Mouse (Mus musculus): ENCODE results near the gene Bahcc1. TPM values are rescaled to one million over a fixed set of nuclear protein-coding genes. Genes with fewer than 3 reads are reported as not detected.
A peak's percentile ranks its signal among the peaks of the same experiment; 100 is the strongest.

The Bahcc1 gene
- polyA plus RNA-seq, 1 experiment from 2014 or later: 14.8 TPM

- no peaks in the 10 kb centered on the region for H3K4me1 ChIP-seq (replicated peaks; ENCODE audit: control insufficient read depth, insufficient read depth, low read length)
- H3K9me3 ChIP-seq (ENCODE audit: control insufficient read depth, low read length): no peaks in the 10 kb centered on the region
- H3K27me3 ChIP-seq (replicated peaks; ENCODE audit: control insufficient read depth, insufficient read depth, low read length): no peaks in the 10 kb centered on the region
- ATAC-seq: no peak
- H3K4me2 ChIP-seq (ENCODE audit: low read length): no peak overlapping the region
- H3K9ac ChIP-seq (replicated peaks; ENCODE audit: low read depth, low read length): no peak overlapping the region
- no peak overlapping the region for H3K27ac ChIP-seq (ENCODE audit: low read length)
- no peak overlapping the region for H3K4me3 ChIP-seq (replicated peaks; ENCODE audit: low read length)
- WGBS: 82% methylated on average over 5 of the region's 5 CpGs
- no peaks in the 10 kb centered on the region for H3K36me3 ChIP-seq (ENCODE audit: control insufficient read depth, insufficient read depth)
Measured at GRCm38 (mm10) chr11:120204200-120204599, 28.5 kb upstream of the Bahcc1 start.

DNA sequence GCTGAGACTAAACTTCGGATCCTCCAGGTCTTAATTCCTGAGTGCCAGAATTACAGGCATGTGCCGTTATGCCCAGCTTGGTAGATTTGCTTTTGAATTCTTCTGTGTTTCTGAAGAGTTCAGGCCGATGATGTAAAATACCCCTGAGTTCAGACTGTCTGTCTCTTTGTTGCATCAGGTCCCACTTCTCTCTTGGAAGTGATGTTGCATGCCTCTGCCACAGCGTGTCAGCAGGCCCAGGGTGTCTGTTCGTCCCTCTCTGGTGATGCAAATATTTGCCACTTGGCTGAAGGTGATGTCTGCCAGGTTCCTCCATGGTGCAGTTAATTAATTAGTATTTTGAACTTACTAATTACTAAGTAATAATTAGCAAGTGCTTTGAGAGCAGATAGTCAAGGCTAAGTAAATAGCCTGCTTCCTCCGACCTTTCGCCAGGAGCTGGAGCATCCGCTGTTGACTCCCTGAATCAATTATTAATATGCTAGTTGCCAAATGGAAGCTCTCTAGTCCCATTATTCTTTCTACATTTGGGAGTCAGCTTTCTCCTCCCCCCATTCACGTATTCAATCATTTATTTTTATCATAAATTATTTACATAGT, 26.6 kb upstream of the Bahcc1 start:
- Histone ChIP-seq H3K4me1 (replicated peaks; ENCODE audit: control insufficient read depth, insufficient read depth, low read length) (no peaks in the 10 kb centered on the region), H3K4me3 (replicated peaks; ENCODE audit: low read length) (no peak overlapping the region), H3K36me3 (ENCODE audit: control insufficient read depth, insufficient read depth) (no peaks in the 10 kb centered on the region), H3K4me2 (ENCODE audit: low read length) (no peak overlapping the region), H3K9ac (replicated peaks; ENCODE audit: low read depth, low read length) (no peak overlapping the region), H3K27me3 (replicated peaks; ENCODE audit: control insufficient read depth, insufficient read depth, low read length) (no peaks in the 10 kb centered on the region), H3K27ac (ENCODE audit: low read length) (no peak overlapping the region), H3K9me3 (ENCODE audit: control insufficient read depth, low read length) (no peaks in the 10 kb centered on the region)
- no peak for ATAC-seq
- 47% methylated on average over 9 of the region's 9 CpGs for WGBS

DNA sequence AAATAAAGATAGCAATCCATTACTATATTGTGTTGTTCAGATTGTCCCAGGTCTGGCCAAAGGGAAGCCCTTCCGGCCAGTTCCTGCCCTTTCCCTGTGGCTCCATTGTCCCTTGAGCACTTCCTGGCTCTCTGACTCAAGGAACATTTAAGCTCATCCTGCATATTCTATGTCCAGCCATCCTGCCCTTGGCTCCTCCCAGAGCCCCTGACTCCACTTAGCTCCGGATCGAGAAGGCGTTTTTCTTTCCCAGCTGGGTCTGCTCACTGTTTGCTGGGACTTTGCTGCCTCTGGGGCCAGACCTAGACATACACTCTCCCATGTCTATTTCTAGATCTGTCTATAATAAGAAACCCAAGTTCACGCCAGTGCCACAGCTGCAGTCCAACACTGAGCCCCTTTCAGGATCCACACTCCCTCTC, 26.1 kb upstream of the Bahcc1 start:
- no peak overlapping the region for H3K9ac ChIP-seq (replicated peaks; ENCODE audit: low read depth, low read length)
- H3K4me2 ChIP-seq (ENCODE audit: low read length): no peak overlapping the region
- no peak overlapping the region for H3K27ac ChIP-seq (ENCODE audit: low read length)
- no peaks in the 10 kb centered on the region for H3K9me3 ChIP-seq (ENCODE audit: control insufficient read depth, low read length)
- no peak for ATAC-seq
- H3K36me3 ChIP-seq (ENCODE audit: control insufficient read depth, insufficient read depth): no peaks in the 10 kb centered on the region
- H3K4me1 ChIP-seq (replicated peaks; ENCODE audit: control insufficient read depth, insufficient read depth, low read length): no peaks in the 10 kb centered on the region
- H3K4me3 ChIP-seq (replicated peaks; ENCODE audit: low read length): no peak overlapping the region
- WGBS: 82% methylated on average over 5 of the region's 5 CpGs
- H3K27me3 ChIP-seq (replicated peaks; ENCODE audit: control insufficient read depth, insufficient read depth, low read length): no peaks in the 10 kb centered on the region

- no peak overlapping the region for H3K9ac ChIP-seq (replicated peaks; ENCODE audit: low read depth, low read length)
- WGBS: 77% methylated on average over 2 of the region's 2 CpGs
- no peak overlapping the region for H3K4me2 ChIP-seq (ENCODE audit: low read length)
- H3K27ac ChIP-seq (ENCODE audit: low read length): no peak overlapping the region
- no peaks in the 10 kb centered on the region for H3K36me3 ChIP-seq (ENCODE audit: control insufficient read depth, insufficient read depth)
- peaks cover 3% of the 10 kb centered on the region for H3K9me3 ChIP-seq (ENCODE audit: control insufficient read depth, low read length)
- H3K4me3 ChIP-seq (replicated peaks; ENCODE audit: low read length): no peak overlapping the region
- no peak for ATAC-seq
- no peaks in the 10 kb centered on the region for H3K4me1 ChIP-seq (replicated peaks; ENCODE audit: control insufficient read depth, insufficient read depth, low read length)
- no peaks in the 10 kb centered on the region for H3K27me3 ChIP-seq (replicated peaks; ENCODE audit: control insufficient read depth, insufficient read depth, low read length)
Measured at GRCm38 (mm10) chr11:120208848-120209247, 23.9 kb upstream of the Bahcc1 start.

- 68% methylated on average over 8 of the region's 8 CpGs for WGBS
Measured at GRCm38 (mm10) chr11:120209462-120209861, 23.3 kb upstream of the Bahcc1 start.

GRCm38 (mm10) chr11:120215726-120216241, 17.0 kb upstream of the Bahcc1 start:
- no peaks in the 10 kb centered on the region for H3K36me3 ChIP-seq (ENCODE audit: control insufficient read depth, insufficient read depth)
- ATAC-seq: no peak
- H3K27me3 ChIP-seq (replicated peaks; ENCODE audit: control insufficient read depth, insufficient read depth, low read length): no peaks in the 10 kb centered on the region
- H3K9me3 ChIP-seq (ENCODE audit: control insufficient read depth, low read length): peaks cover 4% of the 10 kb centered on the region
- 62% methylated on average over 10 of the region's 10 CpGs for WGBS
- no peak overlapping the region for H3K27ac ChIP-seq (ENCODE audit: low read length)
- H3K9ac ChIP-seq (replicated peaks; ENCODE audit: low read depth, low read length): no peak overlapping the region
- no peak overlapping the region for H3K4me3 ChIP-seq (replicated peaks; ENCODE audit: low read length)
- H3K4me1 ChIP-seq (replicated peaks; ENCODE audit: control insufficient read depth, insufficient read depth, low read length): peaks cover 5% of the 10 kb centered on the region; the same call in 1 of the 2 replicates
- H3K4me2 ChIP-seq (ENCODE audit: low read length): no peak overlapping the region

More at GRCm38 (mm10) chr11:120209462-120209861, 23.3 kb upstream of the Bahcc1 start:
- H3K4me2 ChIP-seq (ENCODE audit: low read length): no peak overlapping the region
- no peaks in the 10 kb centered on the region for H3K4me1 ChIP-seq (replicated peaks; ENCODE audit: control insufficient read depth, insufficient read depth, low read length)
- no peaks in the 10 kb centered on the region for H3K27me3 ChIP-seq (replicated peaks; ENCODE audit: control insufficient read depth, insufficient read depth, low read length)
- H3K27ac ChIP-seq (ENCODE audit: low read length): no peak overlapping the region
- H3K9me3 ChIP-seq (ENCODE audit: control insufficient read depth, low read length): peaks cover 4% of the 10 kb centered on the region
- H3K9ac ChIP-seq (replicated peaks; ENCODE audit: low read depth, low read length): no peak overlapping the region
- ATAC-seq: no peak
- H3K4me3 ChIP-seq (replicated peaks; ENCODE audit: low read length): no peak overlapping the region
- no peaks in the 10 kb centered on the region for H3K36me3 ChIP-seq (ENCODE audit: control insufficient read depth, insufficient read depth)

DNA sequence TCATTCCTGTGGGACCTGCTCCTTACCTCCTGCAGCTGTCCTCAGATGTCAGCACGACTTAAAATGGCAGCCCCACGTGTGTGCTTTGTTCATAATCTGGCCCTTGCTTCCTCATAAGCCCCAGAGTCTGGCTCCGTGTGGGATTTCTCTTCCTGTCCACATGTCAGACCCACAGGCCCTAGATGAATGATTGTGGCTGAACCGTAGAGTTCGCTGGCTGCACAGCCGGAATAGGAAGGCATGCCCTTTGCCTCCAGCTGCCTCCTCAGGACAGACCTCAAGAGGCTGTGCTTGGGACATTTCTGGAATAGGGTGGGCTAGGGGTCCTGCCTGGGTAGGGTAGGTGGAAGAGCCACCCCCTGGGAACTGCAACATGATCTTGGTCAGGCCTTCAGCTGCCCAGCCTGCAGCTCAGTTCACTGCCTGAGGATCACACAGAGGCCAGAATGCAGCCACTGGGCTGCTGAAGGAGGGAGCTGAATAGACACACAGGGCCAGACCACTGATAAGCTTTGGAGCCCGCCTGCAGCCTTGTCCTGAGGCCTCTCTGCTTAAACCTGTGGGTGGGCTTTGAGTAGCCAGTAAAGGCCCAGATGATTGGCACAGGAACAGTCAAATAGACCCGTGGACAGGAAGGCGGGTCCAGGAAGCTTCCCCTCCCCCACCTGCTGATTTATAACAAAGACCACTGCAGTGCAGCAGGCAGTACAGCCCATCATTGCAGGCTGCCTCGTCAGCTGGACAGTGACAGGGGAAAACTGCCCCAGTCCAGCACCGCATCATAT, 16.0 kb upstream of the Bahcc1 start:
- 15% methylated on average over 11 of the region's 11 CpGs for WGBS
- H3K4me3 ChIP-seq (replicated peaks; ENCODE audit: low read length): no peak overlapping the region

DNA sequence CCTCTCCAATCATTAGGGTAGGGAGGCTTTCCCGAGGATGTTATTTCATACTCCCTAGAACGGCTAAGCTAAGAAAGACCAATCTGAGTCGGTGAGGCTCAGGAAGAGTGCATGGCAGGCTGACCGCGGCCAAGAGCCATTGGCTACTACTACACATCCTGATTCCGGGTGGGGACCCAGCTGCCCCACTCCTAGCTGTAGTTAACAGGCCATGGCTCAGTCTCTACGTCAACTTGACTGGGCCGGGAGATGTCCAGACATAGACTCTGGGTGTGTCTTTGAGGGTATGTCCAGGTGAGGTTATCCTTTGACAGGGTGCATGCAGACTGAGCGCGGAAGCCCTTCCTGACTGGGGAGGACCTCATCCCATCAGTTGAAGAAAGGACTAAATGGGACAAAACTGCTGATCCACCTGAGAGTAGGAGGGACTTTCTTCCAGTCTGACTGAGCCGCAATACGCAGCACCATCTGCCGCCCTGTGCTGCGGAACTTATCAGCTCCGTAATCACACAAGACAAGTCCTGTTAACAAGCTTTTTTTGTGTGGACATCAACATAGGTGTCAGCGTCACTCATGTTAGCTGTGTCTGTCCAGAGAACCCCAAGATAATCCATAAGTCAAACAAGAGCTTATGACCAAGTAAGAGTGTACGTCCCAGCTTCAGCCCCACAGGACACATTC, 14.4 kb upstream of the Bahcc1 start:
- H3K36me3 ChIP-seq (ENCODE audit: control insufficient read depth, insufficient read depth): no peaks in the 10 kb centered on the region
- no peak overlapping the region for H3K27ac ChIP-seq (ENCODE audit: low read length)
- H3K27me3 ChIP-seq (replicated peaks; ENCODE audit: control insufficient read depth, insufficient read depth, low read length): no peaks in the 10 kb centered on the region
- peaks cover 5% of the 10 kb centered on the region; the same call in 1 of the 2 replicates for H3K4me1 ChIP-seq (replicated peaks; ENCODE audit: control insufficient read depth, insufficient read depth, low read length)
- H3K4me2 ChIP-seq (ENCODE audit: low read length): no peak overlapping the region
- 92% methylated on average over 17 of the region's 17 CpGs for WGBS
- no peak overlapping the region for H3K9ac ChIP-seq (replicated peaks; ENCODE audit: low read depth, low read length)
- no peak overlapping the region for H3K4me3 ChIP-seq (replicated peaks; ENCODE audit: low read length)
- ATAC-seq: no peak
- H3K9me3 ChIP-seq (ENCODE audit: control insufficient read depth, low read length): peaks cover 4% of the 10 kb centered on the region

More for the DNA sequence above, 16.0 kb upstream of the Bahcc1 start:
- Histone ChIP-seq H3K27me3 (replicated peaks; ENCODE audit: control insufficient read depth, insufficient read depth, low read length) (no peaks in the 10 kb centered on the region), H3K4me2 (ENCODE audit: low read length) (no peak overlapping the region), H3K36me3 (ENCODE audit: control insufficient read depth, insufficient read depth) (no peaks in the 10 kb centered on the region), H3K9ac (replicated peaks; ENCODE audit: low read depth, low read length) (no peak overlapping the region; the same call in 1 of the 2 replicates), H3K9me3 (ENCODE audit: control insufficient read depth, low read length) (peaks cover 4% of the 10 kb centered on the region), H3K27ac (ENCODE audit: low read length) (peak overlapping the region; percentile 3; the same call in 1 of the 2 replicates), H3K4me1 (replicated peaks; ENCODE audit: control insufficient read depth, insufficient read depth, low read length) (peaks cover 5% of the 10 kb centered on the region; the same call in 1 of the 2 replicates)
- peak; percentile 73; the same call in 1 of the 2 replicates for ATAC-seq

- peaks cover 7% of the 10 kb centered on the region for H3K4me1 ChIP-seq (replicated peaks; ENCODE audit: control insufficient read depth, insufficient read depth, low read length)
- H3K27me3 ChIP-seq (replicated peaks; ENCODE audit: control insufficient read depth, insufficient read depth, low read length): no peaks in the 10 kb centered on the region
Measured at GRCm38 (mm10) chr11:120218946-120219345, 13.8 kb upstream of the Bahcc1 start.

More at GRCm38 (mm10) chr11:120218946-120219345, 13.8 kb upstream of the Bahcc1 start:
- WGBS: 76% methylated on average over 6 of the region's 6 CpGs
- Histone ChIP-seq H3K9ac (replicated peaks; ENCODE audit: low read depth, low read length) (no peak overlapping the region), H3K36me3 (ENCODE audit: control insufficient read depth, insufficient read depth) (no peaks in the 10 kb centered on the region), H3K4me3 (replicated peaks; ENCODE audit: low read length) (no peak overlapping the region), H3K27ac (ENCODE audit: low read length) (no peak overlapping the region), H3K4me2 (ENCODE audit: low read length) (no peak overlapping the region), H3K9me3 (ENCODE audit: control insufficient read depth, low read length) (peaks cover under 1% of the 10 kb centered on the region; the same call in 1 of the 2 replicates)
- ATAC-seq: no peak

Data from forebrain, embryonic 16.5 days (tissue).